Mouse (Mus musculus): ENCODE measurements at regions not wholly inside any gene's neighbourhood (a gene's known extent, or its start where the extent isn't known, plus 50 kb on each side); places are given as distances from the start of the nearest gene placed in this dataset.

DNA sequence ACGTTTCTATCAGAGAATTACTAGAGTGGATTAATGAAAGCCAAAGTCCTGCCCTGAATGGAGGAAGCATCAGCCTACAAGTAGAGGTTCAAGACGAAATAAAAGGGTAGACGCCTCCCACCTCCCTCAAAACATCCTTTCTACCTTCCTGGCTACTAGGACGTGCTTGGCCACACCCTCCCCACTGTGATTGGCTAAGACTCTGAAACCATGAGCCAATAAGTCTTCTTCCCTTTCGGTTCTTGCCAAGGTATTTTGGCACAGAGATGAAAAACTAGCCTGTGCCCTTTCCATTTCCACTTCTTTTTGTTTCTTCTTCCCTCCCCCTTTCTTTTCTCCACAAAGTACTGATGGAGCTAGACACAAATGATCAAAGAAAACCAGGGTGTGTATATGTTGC is 160.3 kb upstream of the Prickle1 start:
- DNase-seq = no peak
- no peak overlapping the region for H3K4me2 ChIP-seq (ENCODE audit: low read length)

DNA sequence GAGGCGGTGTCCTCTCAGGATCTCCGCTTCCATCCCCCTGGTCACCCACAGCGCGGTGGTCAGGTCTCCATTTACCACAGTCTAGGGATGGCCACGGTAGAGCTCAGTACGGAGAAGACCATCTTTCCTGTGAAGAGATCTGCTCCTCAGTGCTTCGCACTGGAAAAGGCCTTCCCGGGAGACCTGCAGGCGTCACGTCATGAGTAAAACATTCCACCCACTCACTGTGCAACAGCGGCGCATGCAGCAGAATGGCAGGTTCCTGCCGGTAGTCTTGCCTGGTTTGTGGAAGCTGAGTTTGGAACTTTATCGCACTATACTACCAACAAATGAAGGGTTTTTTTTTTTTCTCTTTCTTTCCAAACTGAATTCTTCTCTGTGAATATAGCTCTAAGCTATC is 156.1 kb upstream of the Prickle1 start:
- Histone ChIP-seq H3K9me3 (ENCODE audit: control insufficient read depth, low read length) (0 out of 2 replicates have a peak, but pooled peaks cover 6% of the 10 kb centered on the region), H3K4me2 (ENCODE audit: low read length) (no peak overlapping the region), H3K4me3 (replicated peaks; ENCODE audit: low read depth, low read length) (no peak overlapping the region), H3K4me1 (ENCODE audit: control insufficient read depth, insufficient read depth, low read length) (no peaks in the 10 kb centered on the region), H3K27me3 (ENCODE audit: control insufficient read depth, insufficient read depth, low read length) (no peaks in the 10 kb centered on the region), H3K36me3 (ENCODE audit: control insufficient read depth, insufficient read depth, low read length) (no peaks in the 10 kb centered on the region), H3K9ac (replicated peaks; ENCODE audit: low read length) (no peak overlapping the region), H3K27ac (replicated peaks; ENCODE audit: low read depth, low read length) (no peak overlapping the region)
- DNase-seq = no peak
- WGBS = 93% methylated on average over 14 of the region's 14 CpGs
- ATAC-seq (ENCODE audit: low FRiP score, low TSS enrichment) = no peak

More for the DNA sequence above, 160.3 kb upstream of the Prickle1 start:
- 70% methylated on average over 5 of the region's 5 CpGs for WGBS
- no peak overlapping the region for H3K9ac ChIP-seq (replicated peaks; ENCODE audit: low read length)
- no peak overlapping the region for H3K4me3 ChIP-seq (replicated peaks; ENCODE audit: low read depth, low read length)
- no peaks in the 10 kb centered on the region for H3K36me3 ChIP-seq (ENCODE audit: control insufficient read depth, insufficient read depth, low read length)
- no peak overlapping the region for H3K27ac ChIP-seq (replicated peaks; ENCODE audit: low read depth, low read length)
- H3K9me3 ChIP-seq (ENCODE audit: control insufficient read depth, low read length) = no peaks in the 10 kb centered on the region
- no peak for ATAC-seq (ENCODE audit: low FRiP score, low TSS enrichment)
- H3K4me1 ChIP-seq (ENCODE audit: control insufficient read depth, insufficient read depth, low read length) = no peaks in the 10 kb centered on the region
- no peaks in the 10 kb centered on the region for H3K27me3 ChIP-seq (ENCODE audit: control insufficient read depth, insufficient read depth, low read length)

DNA sequence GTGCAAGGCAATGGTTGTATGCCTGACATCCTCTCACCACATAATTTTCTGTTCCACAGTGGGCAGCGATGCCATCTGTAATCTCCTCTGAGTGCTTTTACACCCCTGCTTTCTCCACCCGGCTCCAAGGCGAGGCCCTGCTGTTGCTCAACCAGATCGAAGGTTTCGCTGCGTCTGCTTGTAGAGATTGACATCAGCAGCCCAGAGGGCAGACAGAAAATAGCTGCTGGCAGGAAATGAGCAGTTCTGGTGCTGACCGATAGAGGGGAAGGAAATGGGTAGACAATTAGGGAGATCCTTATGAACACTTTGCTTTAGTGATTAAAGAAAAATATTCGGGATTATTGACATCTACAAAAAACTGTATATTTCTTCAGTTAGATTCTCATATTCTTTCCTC is 155.3 kb upstream of the Prickle1 start:
- peak; percentile 32 for DNase-seq

DNA sequence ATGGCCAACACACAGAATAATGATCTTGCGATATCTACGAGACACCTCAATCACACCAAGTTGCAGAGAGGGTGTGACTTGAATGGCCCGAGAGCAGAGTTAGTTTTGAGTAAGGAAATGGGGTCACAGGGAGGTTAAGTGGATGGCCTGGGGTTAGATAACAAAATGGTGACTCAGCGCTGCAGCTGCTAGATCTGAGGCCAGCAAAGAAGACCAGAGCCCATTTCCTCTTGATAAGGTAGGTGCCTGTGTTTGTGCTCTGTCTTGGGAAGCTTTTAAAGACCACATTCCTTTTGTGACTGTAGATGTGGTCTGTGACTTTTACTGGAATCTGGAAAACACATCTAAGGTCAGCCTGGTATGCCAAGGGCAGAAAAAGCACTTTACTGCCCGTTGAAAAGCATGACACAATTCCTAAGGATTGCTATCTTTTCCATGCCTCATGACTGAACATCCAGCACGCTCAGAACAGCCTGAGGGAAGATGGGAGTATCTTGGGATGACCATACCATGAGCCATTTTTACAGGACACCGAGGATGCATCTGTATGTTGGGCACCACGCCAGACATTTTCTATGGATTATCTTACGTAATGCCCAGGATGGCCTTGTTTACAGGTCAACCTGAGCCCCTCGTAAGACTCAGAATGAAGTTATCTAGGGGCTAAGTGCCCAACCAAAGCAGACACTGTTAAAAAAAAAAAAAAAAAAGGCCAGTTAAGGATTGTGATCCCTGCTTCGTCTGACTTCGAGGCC is 148.7 kb upstream of the Prickle1 start:
- H3K36me3 ChIP-seq (ENCODE audit: control insufficient read depth, insufficient read depth, low read length) = no peaks in the 10 kb centered on the region
- 0 out of 2 replicates have a peak, but pooled peaks cover 5% of the 10 kb centered on the region for H3K9me3 ChIP-seq (ENCODE audit: control insufficient read depth, low read length)
- H3K27ac ChIP-seq (replicated peaks; ENCODE audit: low read depth, low read length) = no peak overlapping the region
- H3K27me3 ChIP-seq (ENCODE audit: control insufficient read depth, insufficient read depth, low read length) = no peaks in the 10 kb centered on the region
- ATAC-seq (ENCODE audit: low FRiP score, low TSS enrichment) = no peak
- 83% methylated on average over 12 of the region's 12 CpGs for WGBS
- no peak overlapping the region for H3K4me2 ChIP-seq (ENCODE audit: low read length)
- H3K4me1 ChIP-seq (ENCODE audit: control insufficient read depth, insufficient read depth, low read length) = no peaks in the 10 kb centered on the region
- DNase-seq = no peak
- no peak overlapping the region for H3K9ac ChIP-seq (replicated peaks; ENCODE audit: low read length)
- H3K4me3 ChIP-seq (replicated peaks; ENCODE audit: low read depth, low read length) = no peak overlapping the region

More for the DNA sequence above, 155.3 kb upstream of the Prickle1 start:
- no peaks in the 10 kb centered on the region for H3K36me3 ChIP-seq (ENCODE audit: control insufficient read depth, insufficient read depth, low read length)
- 71% methylated on average over 8 of the region's 8 CpGs for WGBS
- no peak overlapping the region for H3K9ac ChIP-seq (replicated peaks; ENCODE audit: low read length)
- no peak overlapping the region for H3K4me3 ChIP-seq (replicated peaks; ENCODE audit: low read depth, low read length)
- no peaks in the 10 kb centered on the region for H3K27me3 ChIP-seq (ENCODE audit: control insufficient read depth, insufficient read depth, low read length)
- H3K4me1 ChIP-seq (ENCODE audit: control insufficient read depth, insufficient read depth, low read length) = no peaks in the 10 kb centered on the region
- ATAC-seq (ENCODE audit: low FRiP score, low TSS enrichment) = no peak
- no peak overlapping the region for H3K27ac ChIP-seq (replicated peaks; ENCODE audit: low read depth, low read length)
- 0 out of 2 replicates have a peak, but pooled peaks cover 6% of the 10 kb centered on the region for H3K9me3 ChIP-seq (ENCODE audit: control insufficient read depth, low read length)
- H3K4me2 ChIP-seq (ENCODE audit: low read length) = no peak overlapping the region

DNA sequence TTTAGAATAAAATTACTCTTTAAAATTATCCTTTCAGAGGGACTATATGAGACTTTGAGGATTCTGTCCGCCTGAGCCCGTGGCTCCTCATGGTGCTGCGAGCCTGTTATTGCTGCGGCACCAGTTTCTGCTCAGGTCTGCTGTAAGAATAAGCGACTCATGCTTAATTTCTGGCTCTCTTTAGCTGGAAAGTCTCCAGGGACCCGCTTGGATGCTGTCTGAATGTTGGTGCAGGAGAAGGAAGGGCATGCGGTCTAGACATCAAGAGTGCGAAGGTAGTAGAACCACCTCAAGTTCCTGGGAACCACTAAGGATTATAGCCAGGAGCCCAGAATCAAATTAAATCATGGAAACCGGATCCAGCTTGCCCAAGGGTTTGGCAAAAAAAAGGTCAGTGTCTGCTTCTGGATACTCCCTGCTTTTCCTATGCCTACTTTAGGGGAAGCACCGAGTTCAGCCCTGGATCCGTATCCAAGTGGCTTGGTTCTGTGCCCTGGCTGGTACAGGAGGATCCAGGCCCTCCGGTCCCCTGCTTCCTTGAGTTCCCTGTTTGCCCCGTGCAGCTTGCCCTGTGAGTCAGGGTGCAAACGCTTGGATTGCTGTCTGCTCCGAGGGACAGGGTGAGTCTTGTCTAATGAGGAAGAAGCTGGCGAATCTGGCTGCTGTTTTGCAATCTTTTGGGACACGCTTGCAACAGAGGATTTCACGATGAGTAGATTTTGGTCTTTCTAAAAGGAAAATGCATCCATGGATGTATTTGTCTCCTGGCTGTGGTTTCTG is 138.2 kb upstream of the Prickle1 start:
- H3K4me2 ChIP-seq (ENCODE audit: low read length) = no peak overlapping the region
- no peaks in the 10 kb centered on the region for H3K27me3 ChIP-seq (ENCODE audit: control insufficient read depth, insufficient read depth, low read length)
- DNase-seq (no peak), ATAC-seq (ENCODE audit: low FRiP score, low TSS enrichment) (no peak)
- H3K4me3 ChIP-seq (replicated peaks; ENCODE audit: low read depth, low read length) = no peak overlapping the region
- 87% methylated on average over 18 of the region's 18 CpGs for WGBS
- H3K9me3 ChIP-seq (ENCODE audit: control insufficient read depth, low read length) = no peaks in the 10 kb centered on the region
- H3K36me3 ChIP-seq (ENCODE audit: control insufficient read depth, insufficient read depth, low read length) = no peaks in the 10 kb centered on the region
- no peak overlapping the region for H3K27ac ChIP-seq (replicated peaks; ENCODE audit: low read depth, low read length)
- no peaks in the 10 kb centered on the region for H3K4me1 ChIP-seq (ENCODE audit: control insufficient read depth, insufficient read depth, low read length)
- no peak overlapping the region for H3K9ac ChIP-seq (replicated peaks; ENCODE audit: low read length)

DNA sequence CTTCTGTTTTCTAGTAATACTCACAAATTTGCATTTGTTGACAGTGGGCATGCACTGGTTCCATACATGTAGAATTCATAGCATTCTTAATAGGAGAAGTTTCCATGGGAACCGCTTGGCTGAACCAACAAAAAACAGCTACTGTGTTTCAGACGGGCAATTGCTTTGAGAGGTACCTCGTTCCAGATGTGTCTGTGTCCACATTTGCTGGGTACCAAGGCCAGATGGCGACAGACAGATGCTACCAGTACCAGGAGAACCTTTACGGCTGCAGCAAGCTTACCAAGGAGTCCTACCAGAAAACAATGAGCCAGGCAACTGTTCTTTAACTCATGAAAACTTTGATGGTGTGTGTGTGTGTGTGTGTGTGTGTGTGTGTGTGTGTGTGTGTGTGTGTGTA is 137.1 kb upstream of the Prickle1 start:
- no peaks in the 10 kb centered on the region for H3K4me1 ChIP-seq (ENCODE audit: control insufficient read depth, insufficient read depth, low read length)
- H3K36me3 ChIP-seq (ENCODE audit: control insufficient read depth, insufficient read depth, low read length) = no peaks in the 10 kb centered on the region
- no peak overlapping the region for H3K9ac ChIP-seq (replicated peaks; ENCODE audit: low read length)
- ATAC-seq (ENCODE audit: low FRiP score, low TSS enrichment) (no peak), DNase-seq (peak; percentile 12)
- H3K9me3 ChIP-seq (ENCODE audit: control insufficient read depth, low read length) = no peaks in the 10 kb centered on the region
- no peak overlapping the region for H3K4me2 ChIP-seq (ENCODE audit: low read length)
- H3K27ac ChIP-seq (replicated peaks; ENCODE audit: low read depth, low read length) = no peak overlapping the region
- 65% methylated on average over 5 of the region's 5 CpGs for WGBS
- no peaks in the 10 kb centered on the region for H3K27me3 ChIP-seq (ENCODE audit: control insufficient read depth, insufficient read depth, low read length)
- H3K4me3 ChIP-seq (replicated peaks; ENCODE audit: low read depth, low read length) = no peak overlapping the region

DNA sequence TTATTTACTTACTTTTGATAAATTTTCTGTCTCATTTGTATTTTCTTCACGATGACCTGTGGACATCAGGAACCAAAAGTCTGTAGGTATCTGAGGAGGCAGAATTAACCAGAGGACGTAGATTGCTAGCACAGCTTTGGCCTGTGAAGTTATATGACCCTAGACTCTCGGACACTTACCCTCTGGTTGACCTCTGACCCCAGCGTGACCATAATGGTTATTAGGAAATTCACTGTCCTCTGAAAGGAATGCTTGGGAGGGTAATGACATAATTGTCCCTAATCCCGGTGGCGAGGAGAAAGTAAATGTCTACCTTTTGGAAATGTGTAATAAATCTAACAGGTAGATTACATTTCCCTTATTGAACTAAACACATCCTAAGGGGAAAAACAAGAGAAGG is 135.5 kb upstream of the Prickle1 start:
- Histone ChIP-seq H3K27me3 (ENCODE audit: control insufficient read depth, insufficient read depth, low read length) (no peaks in the 10 kb centered on the region), H3K27ac (replicated peaks; ENCODE audit: low read depth, low read length) (no peak overlapping the region), H3K4me3 (replicated peaks; ENCODE audit: low read depth, low read length) (no peak overlapping the region), H3K4me2 (ENCODE audit: low read length) (no peak overlapping the region), H3K9me3 (ENCODE audit: control insufficient read depth, low read length) (no peaks in the 10 kb centered on the region), H3K9ac (replicated peaks; ENCODE audit: low read length) (no peak overlapping the region), H3K4me1 (ENCODE audit: control insufficient read depth, insufficient read depth, low read length) (no peaks in the 10 kb centered on the region), H3K36me3 (ENCODE audit: control insufficient read depth, insufficient read depth, low read length) (no peaks in the 10 kb centered on the region)
- DNase-seq = no peak
- WGBS = 83% methylated on average over 6 of the region's 6 CpGs
- no peak for ATAC-seq (ENCODE audit: low FRiP score, low TSS enrichment)

DNA sequence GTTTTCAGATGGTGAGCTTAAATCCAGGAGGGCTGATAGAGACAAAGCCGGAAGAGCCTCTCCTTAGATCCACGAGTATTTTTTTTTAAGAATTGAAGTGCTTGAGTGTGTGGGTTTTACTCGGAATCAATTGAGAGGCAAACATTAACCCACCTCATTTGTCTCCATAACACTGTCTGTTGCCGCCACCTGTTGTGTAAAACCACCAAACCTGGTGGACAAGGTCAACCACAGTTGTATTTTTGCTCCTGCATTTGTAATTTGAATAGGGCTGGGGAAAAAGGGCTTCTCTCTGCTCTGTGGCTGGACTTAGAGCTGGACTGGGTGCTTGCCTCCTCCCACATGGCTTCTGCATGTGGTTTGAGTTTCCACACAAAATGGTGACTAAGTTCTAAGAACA is 119.8 kb upstream of the Prickle1 start:
- WGBS = 75% methylated on average over 4 of the region's 4 CpGs
- Histone ChIP-seq H3K27ac (replicated peaks; ENCODE audit: low read depth, low read length) (no peak overlapping the region), H3K36me3 (ENCODE audit: control insufficient read depth, insufficient read depth, low read length) (no peaks in the 10 kb centered on the region), H3K4me1 (ENCODE audit: control insufficient read depth, insufficient read depth, low read length) (no peaks in the 10 kb centered on the region), H3K9me3 (ENCODE audit: control insufficient read depth, low read length) (no peaks in the 10 kb centered on the region), H3K4me2 (ENCODE audit: low read length) (no peak overlapping the region), H3K4me3 (replicated peaks; ENCODE audit: low read depth, low read length) (no peak overlapping the region), H3K9ac (replicated peaks; ENCODE audit: low read length) (no peak overlapping the region), H3K27me3 (ENCODE audit: control insufficient read depth, insufficient read depth, low read length) (no peaks in the 10 kb centered on the region)
- DNase-seq (no peak), ATAC-seq (ENCODE audit: low FRiP score, low TSS enrichment) (no peak)

DNA sequence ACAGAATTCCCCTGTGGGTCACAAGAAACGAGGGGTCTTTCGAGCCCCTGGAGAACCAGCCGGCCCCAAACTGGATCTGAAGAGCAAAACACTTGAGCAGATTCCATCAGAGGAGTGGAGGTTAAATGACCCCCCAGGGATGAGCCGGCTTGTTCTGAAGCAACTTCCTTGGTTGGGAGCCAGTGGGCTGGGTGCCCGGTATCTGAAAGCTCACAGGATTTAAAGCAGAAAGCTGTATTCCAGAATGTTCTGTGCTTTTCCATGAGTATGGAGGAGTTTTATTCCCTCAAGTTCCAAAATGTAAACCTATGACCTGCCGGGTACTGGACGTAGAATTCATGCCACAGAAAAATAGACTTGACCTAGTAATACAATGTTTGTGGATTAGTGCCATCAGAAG is 117.7 kb upstream of the Prickle1 start:
- H3K27ac ChIP-seq (replicated peaks; ENCODE audit: low read depth, low read length) = no peak overlapping the region
- H3K4me1 ChIP-seq (ENCODE audit: control insufficient read depth, insufficient read depth, low read length) = no peaks in the 10 kb centered on the region
- no peak overlapping the region for H3K4me3 ChIP-seq (replicated peaks; ENCODE audit: low read depth, low read length)
- no peak overlapping the region for H3K9ac ChIP-seq (replicated peaks; ENCODE audit: low read length)
- no peak overlapping the region for H3K4me2 ChIP-seq (ENCODE audit: low read length)
- DNase-seq = no peak
- H3K36me3 ChIP-seq (ENCODE audit: control insufficient read depth, insufficient read depth, low read length) = no peaks in the 10 kb centered on the region
- WGBS = 89% methylated on average over 7 of the region's 7 CpGs
- no peaks in the 10 kb centered on the region for H3K27me3 ChIP-seq (ENCODE audit: control insufficient read depth, insufficient read depth, low read length)
- no peaks in the 10 kb centered on the region for H3K9me3 ChIP-seq (ENCODE audit: control insufficient read depth, low read length)
- no peak for ATAC-seq (ENCODE audit: low FRiP score, low TSS enrichment)
